ENCODE assay signal across 24 mouse cellular contexts in the genomic region with DNA sequence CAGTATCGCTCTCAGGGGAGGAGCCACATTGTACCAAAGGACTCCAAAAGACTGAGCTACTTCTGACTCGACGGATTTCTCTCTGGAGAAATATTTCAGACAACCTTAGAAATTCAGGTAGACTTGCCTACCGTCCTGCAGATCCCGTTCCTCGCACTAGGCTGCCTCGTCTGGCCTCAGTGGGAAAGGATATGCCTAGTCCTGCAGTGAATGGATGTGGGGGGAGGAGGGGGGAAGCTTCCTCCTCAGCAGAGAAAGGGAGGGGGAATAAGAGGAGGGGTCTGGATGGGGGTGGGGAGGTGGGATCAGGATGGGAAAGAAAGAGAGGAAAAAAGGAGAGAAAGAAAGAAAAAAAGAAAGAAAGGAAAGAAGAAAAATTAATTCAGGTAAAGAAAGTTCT. TPM values are rescaled to one million over a fixed set of nuclear protein-coding genes. Genes with fewer than 3 reads are reported as not detected.
DNase-seq lines count a peak whose midpoint lies in the region; ATAC-seq and TF ChIP-seq lines count a peak whose summit lies in the region.
"Had no signal": no experiment of that assay in that cellular context is flagged by ENCODE, and none has a peak within 500 bp of the region (broad histone marks: within the 10 kb centered on the region; RNA-seq: fewer than 3 reads in every experiment).

No protein-coding gene starts in this region.

- no peak overlapping the region for H3K4me2 ChIP-seq in intestine, embryonic 14.5 days (ENCODE audit: low read length)
- no peak overlapping the region for H3K4me2 ChIP-seq in intestine, postnatal 0 days (replicated peaks; ENCODE audit: low read depth)
- no peak overlapping the region for H3K4me2 ChIP-seq in midbrain, embryonic 13.5 days (replicated peaks)
- no peak overlapping the region for H3K4me2 ChIP-seq in midbrain, embryonic 14.5 days (ENCODE audit: low read length)
- H3K4me2 ChIP-seq: embryonic facial prominence, embryonic 13.5 days; embryonic facial prominence, embryonic 15.5 days had no signal

- no peaks in the 10 kb centered on the region for H3K4me1 ChIP-seq in intestine, embryonic 14.5 days (replicated peaks; ENCODE audit: control insufficient read depth, insufficient read depth, low read length)
- H3K4me1 ChIP-seq in intestine, postnatal 0 days (replicated peaks; ENCODE audit: control insufficient read depth, insufficient read depth, low read length), result no peaks in the 10 kb centered on the region
- peaks cover 3% of the 10 kb centered on the region for H3K4me1 ChIP-seq in midbrain, embryonic 13.5 days (replicated peaks)
- no peaks in the 10 kb centered on the region for H3K4me1 ChIP-seq in midbrain, embryonic 14.5 days (ENCODE audit: control insufficient read depth, insufficient read depth, low read length)
- H3K4me1 ChIP-seq: embryonic facial prominence, embryonic 15.5 days had no signal

- no peak for ATAC-seq in intestine, embryonic 14.5 days (replicated peaks; ENCODE audit: low FRiP score, low TSS enrichment, low read depth)
- no peak for ATAC-seq in intestine, postnatal 0 days
- 0 out of 2 replicates have a peak, but pooled peaks have one; percentile 50 for ATAC-seq in midbrain, embryonic 13.5 days
- ATAC-seq in midbrain, embryonic 14.5 days (ENCODE audit: low FRiP score, low TSS enrichment), result no peak
- ATAC-seq: forebrain, embryonic 14.5 days; forebrain, embryonic 16.5 days; Patski had no signal

- DNase-seq in intestine, embryonic 14.5 days (ENCODE audit: low spot score), result peak; percentile 9
- no peak for DNase-seq in midbrain, embryonic 14.5 days
- DNase-seq in R1 (ENCODE audit: low read depth, low spot score), result peak; percentile 34
- DNase-seq in spleen, adult 12 weeks (ENCODE audit: low spot score), result no peak
- DNase-seq: adrenal gland, adult 2 months; adrenal gland, postnatal 10 days; adrenal gland, postnatal 25 days; cerebellum, adult 11 months; cerebellum, adult 18-20 months; cerebellum, adult 8-10 months; cerebellum, adult 9-11 months; cerebellum, postnatal 14 days; cerebellum, postnatal 36 days; embryo, embryonic 11 days had no signal

- peaks cover 39% of the 10 kb centered on the region for H3K36me3 ChIP-seq in intestine, embryonic 14.5 days (ENCODE audit: control insufficient read depth, insufficient read depth, low read length)
- peaks cover 12% of the 10 kb centered on the region; the same call in 1 of the 2 replicates for H3K36me3 ChIP-seq in intestine, postnatal 0 days (ENCODE audit: control insufficient read depth, insufficient read depth)
- H3K36me3 ChIP-seq in midbrain, embryonic 13.5 days, result peaks cover 35% of the 10 kb centered on the region
- H3K36me3 ChIP-seq in midbrain, embryonic 14.5 days (ENCODE audit: control insufficient read depth, insufficient read depth, low read length), result peaks cover 16% of the 10 kb centered on the region
- H3K36me3 ChIP-seq: G1E had no signal

- no peaks in the 10 kb centered on the region for H3K9me3 ChIP-seq in intestine, embryonic 14.5 days (ENCODE audit: control insufficient read depth, low read length)
- no peaks in the 10 kb centered on the region for H3K9me3 ChIP-seq in intestine, postnatal 0 days (ENCODE audit: control insufficient read depth)
- H3K9me3 ChIP-seq in midbrain, embryonic 13.5 days, result no peaks in the 10 kb centered on the region
- H3K9me3 ChIP-seq in midbrain, embryonic 14.5 days (ENCODE audit: control insufficient read depth, low read length), result no peaks in the 10 kb centered on the region
- H3K9me3 ChIP-seq: embryonic facial prominence, embryonic 13.5 days; embryonic facial prominence, embryonic 15.5 days had no signal

- no peak overlapping the region for H3K9ac ChIP-seq in intestine, embryonic 14.5 days (ENCODE audit: low read length)
- H3K9ac ChIP-seq in intestine, postnatal 0 days (ENCODE audit: low read depth, low read length), result no peak overlapping the region
- no peak overlapping the region for H3K9ac ChIP-seq in midbrain, embryonic 13.5 days (replicated peaks)
- no peak overlapping the region for H3K9ac ChIP-seq in midbrain, embryonic 14.5 days (replicated peaks; ENCODE audit: low read length)
- H3K9ac ChIP-seq: embryonic facial prominence, embryonic 13.5 days; embryonic facial prominence, embryonic 15.5 days had no signal

- WGBS in intestine, embryonic 14.5 days, result 49% methylated on average over 7 of the region's 7 CpGs
- 42% methylated on average over 7 of the region's 7 CpGs for WGBS in intestine, postnatal 0 days
- 27% methylated on average over 7 of the region's 7 CpGs for WGBS in midbrain, embryonic 13.5 days
- WGBS in midbrain, embryonic 14.5 days, result 33% methylated on average over 7 of the region's 7 CpGs

- H3K27me3 ChIP-seq in intestine, embryonic 14.5 days (replicated peaks; ENCODE audit: control insufficient read depth, insufficient read depth, low read length), result no peaks in the 10 kb centered on the region
- H3K27me3 ChIP-seq in intestine, postnatal 0 days (replicated peaks; ENCODE audit: control insufficient read depth, insufficient read depth, low read length), result no peaks in the 10 kb centered on the region
- no peaks in the 10 kb centered on the region for H3K27me3 ChIP-seq in midbrain, embryonic 13.5 days
- no peaks in the 10 kb centered on the region for H3K27me3 ChIP-seq in midbrain, embryonic 14.5 days (ENCODE audit: control insufficient read depth, insufficient read depth, low read length)
- H3K27me3 ChIP-seq: embryonic facial prominence, embryonic 13.5 days; embryonic facial prominence, embryonic 15.5 days; Patski had no signal

- TF ChIP-seq CTCF in intestine, postnatal 0 days (IDR thresholded peaks at IDR 0.05; ENCODE audit: low read depth), result no peak

- H3K27ac ChIP-seq in intestine, embryonic 14.5 days (ENCODE audit: low read depth), result no peak overlapping the region
- H3K27ac ChIP-seq in intestine, postnatal 0 days (ENCODE audit: low read depth, low read length), result no peak overlapping the region
- no peak overlapping the region for H3K27ac ChIP-seq in midbrain, embryonic 13.5 days
- no peak overlapping the region for H3K27ac ChIP-seq in midbrain, embryonic 14.5 days (replicated peaks; ENCODE audit: low read depth, low read length)
- H3K27ac ChIP-seq: embryonic facial prominence, embryonic 13.5 days; embryonic facial prominence, embryonic 15.5 days; forebrain, embryonic 10.5 days had no signal

- no peak overlapping the region for H3K4me3 ChIP-seq in intestine, embryonic 14.5 days (ENCODE audit: low read depth, low read length)
- H3K4me3 ChIP-seq in intestine, postnatal 0 days (ENCODE audit: low read depth, low read length), result no peak overlapping the region
- no peak overlapping the region for H3K4me3 ChIP-seq in midbrain, embryonic 13.5 days (replicated peaks)
- H3K4me3 ChIP-seq in midbrain, embryonic 14.5 days (replicated peaks; ENCODE audit: low read depth, low read length), result no peak overlapping the region
- H3K4me3 ChIP-seq: embryonic facial prominence, embryonic 13.5 days; embryonic facial prominence, embryonic 15.5 days; erythroblast, embryonic 14.5 days; forebrain, embryonic 10.5 days had no signal

RNA-seq across cellular contexts. Expression of a gene that starts 28.2 kb away (rescaled TPM):
- 12.3 and 14.6 TPM in 2 replicates for polyA plus RNA-seq in intestine, embryonic 14.5 days (2014; fragmentation: Nextera tagmentation; extraction: Ambion mirVana)
- 6.3 and 6.8 TPM in 2 replicates for polyA plus RNA-seq in intestine, postnatal 0 days (2015; fragmentation: Nextera tagmentation; extraction: Ambion mirVana)
- polyA plus RNA-seq in midbrain, embryonic 13.5 days (2015; fragmentation: Nextera tagmentation; extraction: Ambion mirVana), result 25.5 and 27.9 TPM in 2 replicates
- polyA plus RNA-seq in midbrain, embryonic 14.5 days (2014; fragmentation: Nextera tagmentation; extraction: Ambion mirVana), result 29.3 and 35.3 TPM in 2 replicates
- polyA plus RNA-seq: G1E had no signal

Comparison
In these comparisons a context has a peak if more than half of its experiments do, and no peak if none do; other contexts are left out.
1. DNase-seq: peak in intestine, embryonic 14.5 days (single experiment) and R1 (single experiment); none in midbrain, embryonic 14.5 days (single experiment) and spleen, adult 12 weeks (single experiment).